Mouse (Mus musculus): ENCODE results near the gene Slc4a4. TPM values are rescaled to one million over a fixed set of nuclear protein-coding genes. Genes with fewer than 3 reads are reported as not detected.

Gene Slc4a4
- polyA plus RNA-seq, 1 experiment = 0.04 TPM

- H3ac ChIP-seq (ENCODE audit: control insufficient read depth, insufficient read length) = no peak overlapping the region
- TF ChIP-seq MYOD1 (IDR thresholded peaks at IDR 0.05; ENCODE audit: control insufficient read depth in 1 of 3, insufficient read length in 2 of 3, low read depth in 2 of 3) = no peak
- TF ChIP-seq POLR2A (IDR thresholded peaks at IDR 0.05; ENCODE audit: insufficient read length, low read depth) = no peak
- no peak for TF ChIP-seq MAX (IDR thresholded peaks at IDR 0.05; ENCODE audit: low read depth)
- no peak for TF ChIP-seq REST (IDR thresholded peaks at IDR 0.05; ENCODE audit: insufficient read depth, insufficient read length)
- no peak for TF ChIP-seq TCF12 (IDR thresholded peaks at IDR 0.05; ENCODE audit: insufficient read depth, poor library complexity, severe bottlenecking)
- no peak for TF ChIP-seq CEBPB (IDR thresholded peaks at IDR 0.05; ENCODE audit: insufficient read depth, poor library complexity, severe bottlenecking)
- no peak for TF ChIP-seq USF1 (IDR thresholded peaks at IDR 0.05; ENCODE audit: low read depth)
- TF ChIP-seq E2F4 (IDR thresholded peaks at IDR 0.05; ENCODE audit: insufficient read depth) = no peak
- no peak overlapping the region for H3K4me3 ChIP-seq
- no peaks in the 10 kb centered on the region for H3K79me2 ChIP-seq (ENCODE audit: control insufficient read depth, insufficient read depth)
- H3K36me3 ChIP-seq (ENCODE audit: control insufficient read depth, insufficient read depth) = no peaks in the 10 kb centered on the region
- no peaks in the 10 kb centered on the region for H3K27me3 ChIP-seq (ENCODE audit: control insufficient read depth, insufficient read depth, insufficient read length)
- no peak overlapping the region for H3K4me2 ChIP-seq (ENCODE audit: low read depth)
Observed at GRCm38 (mm10) chr5:89087916-89088315, 201.3 kb downstream of the Slc4a4 start.

- H3K27me3 ChIP-seq (ENCODE audit: control insufficient read depth, insufficient read depth, insufficient read length) = no peaks in the 10 kb centered on the region
- no peak for TF ChIP-seq TCF3 (IDR thresholded peaks at IDR 0.05; ENCODE audit: insufficient read length, low read depth)
- TF ChIP-seq POLR2AphosphoS2 (IDR thresholded peaks at IDR 0.05; ENCODE audit: insufficient read length, low read depth) = no peak
- TF ChIP-seq SRF (IDR thresholded peaks at IDR 0.05; ENCODE audit: control insufficient read depth, insufficient read length, low read depth) = no peak
- TF ChIP-seq TCF12 (IDR thresholded peaks at IDR 0.05; ENCODE audit: insufficient read depth, poor library complexity, severe bottlenecking) = no peak
- no peak for TF ChIP-seq MYOG (IDR thresholded peaks at IDR 0.05; ENCODE audit: control insufficient read depth in 1 of 3, insufficient read depth in 1 of 3, insufficient read length in 2 of 3, low read depth in 2 of 3)
- TF ChIP-seq CEBPB (IDR thresholded peaks at IDR 0.05; ENCODE audit: insufficient read depth, poor library complexity, severe bottlenecking) = no peak
- no peaks in the 10 kb centered on the region for H3K36me3 ChIP-seq (ENCODE audit: control insufficient read depth, insufficient read depth)
- no peak overlapping the region for H3K4me3 ChIP-seq
- no peaks in the 10 kb centered on the region for H3K79me2 ChIP-seq (ENCODE audit: control insufficient read depth, insufficient read depth)
- H3ac ChIP-seq (ENCODE audit: control insufficient read depth, insufficient read length) = no peak overlapping the region
- no peak overlapping the region for H3K4me2 ChIP-seq (ENCODE audit: low read depth)
Observed at GRCm38 (mm10) chr5:89088462-89088861, 201.8 kb downstream of the Slc4a4 start.

- no peak for TF ChIP-seq SRF (IDR thresholded peaks at IDR 0.05; ENCODE audit: control insufficient read depth, insufficient read length, low read depth)
- no peak for TF ChIP-seq TCF12 (IDR thresholded peaks at IDR 0.05; ENCODE audit: insufficient read depth, poor library complexity, severe bottlenecking)
- no peak for TF ChIP-seq POLR2A (IDR thresholded peaks at IDR 0.05; ENCODE audit: insufficient read length, low read depth)
- no peak for TF ChIP-seq MAX (IDR thresholded peaks at IDR 0.05; ENCODE audit: low read depth)
- no peak for TF ChIP-seq TCF3 (IDR thresholded peaks at IDR 0.05; ENCODE audit: insufficient read length, low read depth)
- TF ChIP-seq POLR2AphosphoS2 (IDR thresholded peaks at IDR 0.05; ENCODE audit: insufficient read length, low read depth) = no peak
- no peak for TF ChIP-seq MYOG (IDR thresholded peaks at IDR 0.05; ENCODE audit: control insufficient read depth in 1 of 3, insufficient read depth in 1 of 3, insufficient read length in 2 of 3, low read depth in 2 of 3)
- TF ChIP-seq E2F4 (IDR thresholded peaks at IDR 0.05; ENCODE audit: insufficient read depth) = no peak
- TF ChIP-seq CEBPB (IDR thresholded peaks at IDR 0.05; ENCODE audit: insufficient read depth, poor library complexity, severe bottlenecking) = no peak
- TF ChIP-seq USF1 (IDR thresholded peaks at IDR 0.05; ENCODE audit: low read depth) = no peak
Observed at GRCm38 (mm10) chr5:89090131-89090530, 203.5 kb downstream of the Slc4a4 start.

GRCm38 (mm10) chr5:89096371-89096770 is 209.8 kb downstream of the Slc4a4 start:
- TF ChIP-seq MAX (IDR thresholded peaks at IDR 0.05; ENCODE audit: low read depth) (no peak), POLR2A (IDR thresholded peaks at IDR 0.05; ENCODE audit: insufficient read length, low read depth) (no peak)
- H3K79me2 ChIP-seq (ENCODE audit: control insufficient read depth, insufficient read depth) = no peaks in the 10 kb centered on the region
- no peaks in the 10 kb centered on the region for H3K36me3 ChIP-seq (ENCODE audit: control insufficient read depth, insufficient read depth)
- no peaks in the 10 kb centered on the region for H3K27me3 ChIP-seq (ENCODE audit: control insufficient read depth, insufficient read depth, insufficient read length)
- H3K4me3 ChIP-seq = no peak overlapping the region
- H3K4me2 ChIP-seq (ENCODE audit: low read depth) = no peak overlapping the region
- no peak overlapping the region for H3ac ChIP-seq (ENCODE audit: control insufficient read depth, insufficient read length)

More at GRCm38 (mm10) chr5:89090131-89090530, 203.5 kb downstream of the Slc4a4 start:
- H3ac ChIP-seq (ENCODE audit: control insufficient read depth, insufficient read length) = no peak overlapping the region
- no peaks in the 10 kb centered on the region for H3K27me3 ChIP-seq (ENCODE audit: control insufficient read depth, insufficient read depth, insufficient read length)
- H3K4me3 ChIP-seq = no peak overlapping the region
- H3K4me2 ChIP-seq (ENCODE audit: low read depth) = no peak overlapping the region
- H3K36me3 ChIP-seq (ENCODE audit: control insufficient read depth, insufficient read depth) = no peaks in the 10 kb centered on the region
- H3K79me2 ChIP-seq (ENCODE audit: control insufficient read depth, insufficient read depth) = no peaks in the 10 kb centered on the region

GRCm38 (mm10) chr5:89097291-89097690 is 210.7 kb downstream of the Slc4a4 start:
- no peaks in the 10 kb centered on the region for H3K27me3 ChIP-seq (ENCODE audit: control insufficient read depth, insufficient read depth, insufficient read length)
- TF ChIP-seq SRF (IDR thresholded peaks at IDR 0.05; ENCODE audit: control insufficient read depth, insufficient read length, low read depth) = no peak
- TF ChIP-seq E2F4 (IDR thresholded peaks at IDR 0.05; ENCODE audit: insufficient read depth) = no peak
- TF ChIP-seq REST (IDR thresholded peaks at IDR 0.05; ENCODE audit: insufficient read depth, insufficient read length) = no peak
- no peak for TF ChIP-seq TCF12 (IDR thresholded peaks at IDR 0.05; ENCODE audit: insufficient read depth, poor library complexity, severe bottlenecking)
- TF ChIP-seq USF1 (IDR thresholded peaks at IDR 0.05; ENCODE audit: low read depth) = no peak
- no peak for TF ChIP-seq POLR2A (IDR thresholded peaks at IDR 0.05; ENCODE audit: insufficient read length, low read depth)
- TF ChIP-seq MYOD1 (IDR thresholded peaks at IDR 0.05; ENCODE audit: control insufficient read depth in 1 of 3, insufficient read length in 2 of 3, low read depth in 2 of 3) = no peak
- TF ChIP-seq MYOG (IDR thresholded peaks at IDR 0.05; ENCODE audit: control insufficient read depth in 1 of 3, insufficient read depth in 1 of 3, insufficient read length in 2 of 3, low read depth in 2 of 3) = no peak
- TF ChIP-seq MAX (IDR thresholded peaks at IDR 0.05; ENCODE audit: low read depth) = no peak
- TF ChIP-seq CEBPB (IDR thresholded peaks at IDR 0.05; ENCODE audit: insufficient read depth, poor library complexity, severe bottlenecking) = no peak
- no peak for TF ChIP-seq TCF3 (IDR thresholded peaks at IDR 0.05; ENCODE audit: insufficient read length, low read depth)
- no peak for TF ChIP-seq POLR2AphosphoS2 (IDR thresholded peaks at IDR 0.05; ENCODE audit: insufficient read length, low read depth)
- no peak overlapping the region for H3K4me2 ChIP-seq (ENCODE audit: low read depth)
- no peak overlapping the region for H3K4me3 ChIP-seq
- H3ac ChIP-seq (ENCODE audit: control insufficient read depth, insufficient read length) = no peak overlapping the region
- H3K36me3 ChIP-seq (ENCODE audit: control insufficient read depth, insufficient read depth) = no peaks in the 10 kb centered on the region
- no peaks in the 10 kb centered on the region for H3K79me2 ChIP-seq (ENCODE audit: control insufficient read depth, insufficient read depth)
